Mouse (Mus musculus) left cerebral cortex, postnatal 10 days (tissue): ENCODE measurements around the gene Tssk6. TPM values are rescaled to one million over a fixed set of nuclear protein-coding genes. Genes with fewer than 3 reads are reported as not detected.
"Not testable (repeated sequence)": the region's sequence is repeated elsewhere in the genome, so short reads cannot be mapped to it uniquely, and the experiment has no call there.

ENCODE experiments used
- DNase-seq, 2 experiments: peaks; one replicate each; pipeline ENCODE4 v3.0.0; 2021 to 2022; ENCODE audit warnings: low spot score in 2 of 2, mixed read lengths in 1 of 2; ENCODE audit errors: extremely low spot score in 1 of 2
- intact Hi-C: fragments of 180-260 bp; cut with DNase I; formaldehyde crosslinking; loops from one replicate; pipeline ENCODE4 v1.15.1; 2025
- total RNA-seq, 2 experiments: library from RNA; stranded (reverse); gene quantifications; 2 replicates each; pipeline ENCODE4 v1.2.3; 2021

Gene Tssk6
- total RNA-seq, 2 experiments from 2014 or later = 0.26 to 0.53 TPM

DNA sequence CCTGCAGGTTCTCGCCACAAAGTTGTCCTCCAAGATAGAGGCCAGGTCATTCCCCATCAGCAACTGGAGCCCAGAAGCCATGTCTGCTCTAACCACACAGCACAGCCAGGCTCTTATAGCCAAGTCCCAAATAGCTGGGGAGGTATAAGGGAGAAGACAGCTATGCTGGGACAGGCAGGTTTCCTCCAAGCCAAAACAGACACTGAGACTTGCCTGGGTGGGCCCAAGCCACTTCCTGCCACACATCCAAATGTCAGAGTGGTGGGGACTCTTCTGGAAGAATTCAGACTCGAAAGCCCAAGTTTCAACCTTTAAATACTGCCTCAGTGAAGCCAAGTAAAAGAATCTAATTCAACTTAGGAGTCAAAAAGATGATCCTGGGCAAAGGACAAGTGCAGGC lies 38.4 kb downstream of the Tssk6 start:
- DNase-seq = no peak

GRCm38 (mm10) chr8:69942495-69942894 lies 40.5 kb downstream of the Tssk6 start:
- intact Hi-C loops, DNase-seq: not testable (repeated sequence)

More for the DNA sequence above, 38.4 kb downstream of the Tssk6 start:
- intact Hi-C loops = no loop called here

- DNase-seq = no peak
- intact Hi-C loops = no loop called here
These were observed 48.3 kb downstream of the Tssk6 start for GRCm38 (mm10) chr8:69950300-69950699.

Other genes with a start within 250 kb of the Tssk6 start
- gene Zfp964, start 247.7 kb upstream of the Tssk6 start, total RNA-seq = 1 to 10 TPM; 3.1 to 3.5 TPM
- gene Zfp869, start 191.5 kb upstream of the Tssk6 start, total RNA-seq = 10 to 100 TPM; 16.8 to 17.1 TPM
- 1 to 10 TPM; 3.9 to 4.5 TPM for gene Zfp963, start 152.2 kb upstream of the Tssk6 start, total RNA-seq
- gene Gm20422, start 127.3 kb upstream of the Tssk6 start, total RNA-seq = 1 to 10 TPM in 1 of 2 experiments, not detected in 1; 2.8 TPM
- 10 to 100 TPM; 44.8 to 48.2 TPM for gene Atp13a1, start 111.0 kb upstream of the Tssk6 start, total RNA-seq
- gene Zfp866, start 111.0 kb upstream of the Tssk6 start, total RNA-seq = 10 to 100 TPM; 30.8 to 31.1 TPM
- gene Gmip, start 93.5 kb upstream of the Tssk6 start, total RNA-seq = 10 to 100 TPM; 30.6 to 31.6 TPM
- 1 to 10 TPM; 1.9 to 2.2 TPM for gene Lpar2, start 79.8 kb upstream of the Tssk6 start, total RNA-seq
- gene Pbx4, start 69.7 kb upstream of the Tssk6 start, total RNA-seq = 10 to 100 TPM; 20.6 to 25.4 TPM
- gene Cilp2, start 14.5 kb upstream of the Tssk6 start, total RNA-seq = 1 to 10 TPM; 2.5 to 2.6 TPM
- 100 to 1,000 TPM; 111 to 119 TPM for gene Ndufa13, start 374 bp downstream of the Tssk6 start, total RNA-seq
- gene Yjefn3, start 528 bp downstream of the Tssk6 start, total RNA-seq = 10 to 100 TPM; 16.9 to 17.5 TPM
- 10 to 100 TPM; 24.8 to 30.0 TPM for gene Gatad2a, start 94.2 kb downstream of the Tssk6 start, total RNA-seq
- 10 to 100 TPM; 81.6 to 82.9 TPM for gene Mau2, start 140.6 kb downstream of the Tssk6 start, total RNA-seq
- 10 to 100 TPM; 51.6 to 56.7 TPM for gene Sugp1, start 140.6 kb downstream of the Tssk6 start, total RNA-seq
- gene Tm6sf2, start 170.7 kb downstream of the Tssk6 start, total RNA-seq = 1 to 10 TPM; 1.4 TPM
- 1 to 10 TPM; 3.0 to 6.5 TPM for gene Hapln4, start 181.3 kb downstream of the Tssk6 start, total RNA-seq
- 100 to 1,000 TPM; 392 to 416 TPM for gene Ncan, start 218.7 kb downstream of the Tssk6 start, total RNA-seq
- gene Nr2c2ap, start 229.1 kb downstream of the Tssk6 start, total RNA-seq = 10 to 100 TPM; 32.7 to 33.6 TPM
- 10 to 100 TPM in 1 of 2 experiments, 1 to 10 TPM in 1; 8.3 to 10.9 TPM for gene Rfxank, start 237.0 kb downstream of the Tssk6 start, total RNA-seq
- gene Borcs8, start 237.3 kb downstream of the Tssk6 start, total RNA-seq = 10 to 100 TPM; 40.7 to 42.3 TPM
- under 1 TPM in 1 of 2 experiments, not detected in 1; 0.59 TPM for gene Mef2b, start 237.5 kb downstream of the Tssk6 start, total RNA-seq